Mouse (Mus musculus): ENCODE results near the gene Surf2.

The Surf2 gene

DNA sequence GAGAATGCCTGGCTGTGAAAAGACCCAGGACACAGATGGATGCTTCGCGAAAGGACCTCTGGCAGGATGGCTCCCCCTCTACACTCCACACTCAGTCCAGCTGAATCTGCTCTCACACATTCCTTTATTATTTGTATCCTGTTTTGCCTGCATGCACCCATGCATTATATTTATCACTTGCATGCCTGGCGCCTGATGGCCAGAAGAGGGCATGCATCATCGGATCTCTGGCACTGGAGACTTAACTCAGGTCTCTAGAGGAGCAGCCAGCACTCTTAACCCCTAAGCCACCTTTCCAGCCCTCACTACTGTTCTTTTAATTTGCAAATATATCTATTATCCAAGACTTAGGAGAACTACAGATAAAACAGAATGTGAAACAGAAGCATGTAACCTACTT is 44.6 kb downstream of the Surf2 start:
- no peak for DNase-seq

DNA sequence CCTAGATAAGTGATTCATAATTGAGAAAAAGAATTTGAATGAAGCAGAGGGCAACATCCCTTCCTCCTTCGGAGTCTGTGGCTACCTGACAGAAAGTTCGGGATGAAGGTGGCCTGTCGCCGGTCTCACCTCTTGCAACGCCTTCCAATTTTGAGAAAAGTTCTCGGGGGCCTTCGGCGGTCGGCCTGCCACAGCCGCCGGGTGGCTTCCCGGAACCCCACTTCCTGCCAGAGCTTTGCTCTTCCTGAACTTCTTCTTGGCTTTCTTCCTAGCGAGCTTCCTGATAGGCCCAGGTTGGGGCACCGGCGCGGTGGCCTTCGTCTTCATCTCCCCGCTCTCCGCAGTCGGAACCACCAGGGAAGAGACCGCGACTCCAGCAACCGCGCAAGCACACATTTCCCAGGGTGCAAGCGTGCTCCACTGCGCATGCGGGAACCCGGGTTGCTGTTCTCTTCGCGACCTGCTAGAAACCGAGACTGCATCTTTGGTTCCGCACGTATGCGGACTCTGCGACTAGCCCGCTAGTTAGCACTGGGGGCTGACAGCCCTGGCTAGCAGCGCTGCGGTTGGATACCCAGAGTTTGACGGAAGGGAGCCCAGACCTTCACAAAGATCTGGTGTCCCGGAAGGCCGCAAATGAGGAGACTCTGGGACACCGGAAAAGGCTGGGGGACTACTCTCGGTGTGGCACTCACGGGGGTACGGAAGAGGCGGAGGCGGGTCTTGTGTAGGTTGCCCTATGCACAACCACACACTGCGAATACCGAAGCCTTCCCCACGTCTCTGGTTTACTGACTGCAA is 48.0 kb downstream of the Surf2 start, which contains the start of gene Rexo4:
Gene Rexo4 (minus strand): TSS at position 464 of the 801 bp plus-strand sequence.
- peak; percentile 75 to 84 for DNase-seq

DNA sequence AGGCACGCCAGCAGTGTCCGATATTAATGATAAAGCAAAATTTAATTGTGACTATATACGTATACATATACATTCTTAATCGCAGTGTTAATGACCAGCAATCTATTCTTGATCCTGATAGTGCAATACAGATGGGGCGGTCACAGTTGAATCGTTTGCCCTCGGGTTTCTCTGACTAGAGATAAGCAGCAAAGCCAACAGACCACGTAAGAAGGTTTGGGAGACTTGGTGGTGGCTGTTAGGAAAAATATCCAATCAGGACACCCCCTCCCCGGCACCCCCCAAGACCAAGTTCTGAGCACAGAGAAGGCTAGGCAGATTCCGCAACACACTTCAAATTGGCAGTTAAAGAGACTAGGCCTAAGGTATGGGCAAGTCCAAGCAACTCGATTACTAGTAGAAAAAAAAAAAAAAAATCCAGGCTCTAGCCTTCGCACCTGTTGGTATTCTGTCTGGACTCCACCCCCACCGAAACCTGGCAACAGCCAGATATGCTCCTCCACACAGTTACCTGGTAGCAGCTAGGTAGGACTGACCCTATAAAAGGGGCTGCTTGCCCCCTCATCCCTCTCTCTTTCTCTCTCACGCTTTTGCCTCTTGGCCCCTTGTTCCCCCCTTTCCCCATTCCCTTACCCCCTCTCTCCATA is 48.7 kb downstream of the Surf2 start:
- DNase-seq, result no peak

DNA sequence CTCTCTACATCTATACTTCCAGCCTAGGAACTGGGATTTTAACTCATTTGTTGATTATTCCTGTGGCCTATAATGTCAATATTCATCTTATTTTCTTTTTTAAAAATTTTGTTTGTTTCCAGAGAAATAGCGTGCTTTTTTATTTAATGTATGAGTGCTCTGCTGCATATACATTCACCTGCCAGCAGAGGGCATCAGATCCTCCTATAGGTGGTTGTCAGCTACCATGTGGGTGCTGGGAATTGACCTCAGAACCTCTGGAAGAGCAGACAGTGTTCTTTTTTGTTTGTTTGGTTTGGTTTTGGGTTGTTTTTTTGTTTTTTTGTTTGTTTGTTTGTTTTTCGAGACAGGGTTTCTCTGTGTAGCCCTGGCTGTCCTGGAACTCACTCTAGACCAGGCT is 51.1 kb downstream of the Surf2 start:
- DNase-seq, result no peak
